Mouse (Mus musculus) kidney, postnatal 4 days (tissue): ENCODE results near the gene Wasl.
A peak's percentile ranks its signal among the peaks of the same experiment; 100 is the strongest.

Experiments
- DNase-seq, 2 experiments: peaks; one replicate each; pipeline ENCODE4 v3.0.0; 2021; ENCODE audit warnings: mixed read lengths in 2 of 2

The Wasl gene

GRCm38 (mm10) chr6:24601668-24602067, 63.1 kb downstream of the Wasl start:
- no peak for DNase-seq

DNA sequence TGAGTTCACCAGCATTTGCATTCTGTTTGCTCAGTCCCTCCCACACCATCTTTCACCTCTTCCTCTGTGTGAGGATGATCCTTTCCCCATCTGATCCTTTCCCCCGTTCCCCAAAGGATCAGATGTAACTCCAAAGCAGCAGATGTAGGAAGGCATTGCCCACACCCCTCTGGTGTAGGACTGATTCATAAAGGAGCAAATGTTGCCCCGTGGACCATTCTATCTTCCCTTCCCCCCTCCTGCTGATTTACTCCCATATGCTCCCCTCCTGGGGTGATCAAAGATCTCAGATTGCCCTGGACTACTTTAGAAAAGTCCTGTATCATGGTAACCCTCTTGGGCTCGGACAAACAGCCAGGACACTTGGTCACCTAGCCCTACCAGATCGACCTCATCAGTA, 64.1 kb downstream of the Wasl start:
- no peak for DNase-seq

DNA sequence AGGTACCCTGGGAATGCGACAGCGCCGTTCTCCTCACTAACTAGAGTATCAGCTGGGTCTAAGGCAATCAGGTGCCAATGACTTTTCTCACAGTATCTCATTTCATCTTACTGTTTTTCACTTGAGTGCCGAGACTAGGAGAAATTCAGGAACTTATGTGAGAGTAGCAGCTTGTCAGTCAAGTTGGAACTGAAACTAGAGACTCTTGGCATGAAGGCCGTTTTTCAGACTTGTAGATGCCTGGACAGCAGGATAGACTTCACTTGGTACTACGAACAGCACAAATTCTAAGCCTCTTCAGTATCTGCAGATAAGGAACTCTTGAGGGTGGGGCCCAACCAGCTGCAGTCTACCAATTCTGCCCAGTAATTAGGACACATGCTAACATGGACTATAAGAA, 64.7 kb downstream of the Wasl start:
- DNase-seq, result no peak

DNA sequence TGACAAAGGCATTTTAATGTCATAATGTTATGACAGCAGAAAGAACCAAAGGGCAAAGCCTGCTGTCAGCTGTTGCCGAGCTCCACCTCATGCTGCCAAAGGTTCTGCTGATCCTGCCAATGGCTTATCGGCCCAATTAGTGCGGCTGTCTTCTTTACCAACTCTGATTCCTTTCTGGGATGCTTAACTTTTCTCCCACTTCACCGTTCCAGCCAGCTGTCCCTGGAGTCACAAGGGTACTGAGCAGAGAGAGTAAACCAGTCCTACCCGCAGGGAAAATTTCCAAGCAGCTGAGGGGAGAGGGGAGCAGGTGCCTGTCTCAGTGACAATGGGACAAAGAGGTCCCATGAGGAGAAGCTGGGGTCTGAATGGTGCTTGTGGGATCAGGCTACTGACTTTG, 65.2 kb downstream of the Wasl start:
- no peak for DNase-seq

DNA sequence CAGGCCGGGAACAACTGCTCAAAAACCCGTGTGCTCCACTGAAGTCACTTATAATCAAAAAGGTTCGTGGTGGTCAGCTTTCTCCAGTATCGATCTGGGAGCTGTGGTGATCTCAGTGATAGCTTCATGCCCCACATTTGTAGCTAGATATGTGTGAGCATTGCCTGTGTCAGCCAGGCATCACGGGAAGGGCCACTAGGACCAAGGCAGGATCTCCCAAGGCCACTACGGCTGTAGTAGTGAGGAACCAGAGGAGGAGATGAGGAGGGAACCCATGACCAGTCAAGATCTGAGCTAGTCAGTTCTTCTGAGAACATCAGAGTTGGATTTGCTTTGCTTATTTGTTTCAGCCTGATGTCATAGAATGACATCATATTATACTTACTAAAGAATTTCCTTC, 65.6 kb downstream of the Wasl start:
- no peak for DNase-seq

DNA sequence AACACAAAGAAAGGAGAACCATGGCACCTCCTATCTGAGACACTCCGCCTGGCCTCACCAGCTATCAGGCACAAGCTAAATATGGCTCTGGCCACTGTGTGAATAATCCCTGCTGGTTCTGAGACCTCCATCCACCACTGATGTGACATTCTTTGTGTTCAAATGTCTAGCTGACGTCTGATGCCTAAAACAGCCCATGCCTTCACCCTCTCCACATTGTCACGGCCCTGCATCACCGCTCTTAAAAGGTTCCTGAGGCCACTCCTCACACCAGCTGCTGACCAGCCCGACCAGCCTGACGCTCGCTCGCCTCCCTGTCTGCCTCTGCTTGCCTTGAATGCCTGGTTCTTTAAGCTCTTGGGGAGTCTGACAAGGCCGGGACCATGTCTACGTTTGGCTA, 67.3 kb downstream of the Wasl start, which contains the start of gene Lmod2:
Gene Lmod2 (plus strand): TSS at position 263 of the 400 bp plus-strand sequence.
- no peak for DNase-seq

GRCm38 (mm10) chr6:24591525-24592218, 73.1 kb downstream of the Wasl start:
- DNase-seq, result no peak

DNA sequence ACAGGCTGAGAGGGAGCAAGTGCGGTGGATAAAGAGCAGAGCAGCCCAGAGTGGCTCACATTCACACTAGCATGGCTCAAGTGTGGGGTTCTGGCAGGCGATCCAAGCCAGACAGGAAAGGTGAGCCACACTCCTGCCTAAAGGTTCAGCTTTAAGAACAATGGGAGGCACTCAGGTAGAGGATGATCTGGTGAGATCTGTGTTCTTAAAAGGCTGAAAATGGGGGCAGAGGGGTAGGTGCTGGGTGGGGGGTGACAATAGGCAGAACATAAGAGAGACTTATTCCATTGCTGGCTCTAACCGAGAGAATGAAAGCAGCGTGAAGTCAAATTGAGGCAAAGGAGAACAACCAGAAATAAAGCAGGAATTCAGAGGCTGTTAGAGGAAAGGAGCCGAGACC, 74.5 kb downstream of the Wasl start:
- no peak for DNase-seq

- peak; percentile 61 to 68 for DNase-seq
Measured at GRCm38 (mm10) chr6:24586885-24587284, 77.9 kb downstream of the Wasl start.

DNA sequence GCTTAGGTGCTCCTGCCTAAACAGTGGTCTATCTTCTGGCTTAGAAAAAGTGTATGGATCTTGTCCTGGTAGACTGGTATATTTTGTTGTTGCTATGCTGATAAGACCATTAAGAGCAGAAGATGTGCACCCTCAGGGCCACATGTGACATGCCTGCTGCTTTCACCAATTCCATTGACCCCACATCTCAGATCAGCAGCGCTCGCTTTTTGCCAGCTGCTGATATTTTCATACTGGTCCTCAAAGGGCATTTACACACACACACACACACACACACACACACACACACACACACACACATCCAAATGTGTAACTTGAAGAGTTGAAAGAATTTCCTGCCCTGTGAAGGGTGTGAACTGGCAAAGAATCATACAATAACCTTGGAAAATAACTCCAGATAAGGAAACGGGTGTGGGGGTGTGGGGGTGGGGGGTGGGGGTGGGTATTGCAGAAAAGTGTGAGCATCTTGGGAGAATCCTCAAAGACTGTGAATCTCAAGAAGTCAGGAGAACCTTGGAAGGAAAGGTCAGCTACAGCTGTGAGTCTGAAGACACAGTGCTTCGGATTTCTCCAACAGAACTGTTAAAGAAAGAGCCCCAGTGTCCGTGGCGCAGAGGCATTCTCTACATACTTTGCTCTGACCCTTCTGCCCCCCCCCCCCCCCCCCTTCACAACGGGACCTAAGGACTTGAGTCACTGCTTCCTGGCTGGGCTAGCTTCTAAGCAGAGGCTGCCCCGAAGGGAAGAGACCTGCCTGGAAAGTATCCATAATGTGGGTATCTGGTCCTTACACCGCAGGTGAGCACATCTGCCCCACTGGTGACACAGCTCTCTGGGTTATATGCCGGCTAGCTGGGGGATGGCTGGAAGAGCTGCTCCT, 79.1 kb downstream of the Wasl start:
- DNase-seq, result peak; percentile 19 to 46

- DNase-seq, result no peak
Measured at GRCm38 (mm10) chr6:24583456-24583855, 81.4 kb downstream of the Wasl start.

- no peak for DNase-seq
Measured at GRCm38 (mm10) chr6:24573319-24573718, 91.5 kb downstream of the Wasl start.

DNA sequence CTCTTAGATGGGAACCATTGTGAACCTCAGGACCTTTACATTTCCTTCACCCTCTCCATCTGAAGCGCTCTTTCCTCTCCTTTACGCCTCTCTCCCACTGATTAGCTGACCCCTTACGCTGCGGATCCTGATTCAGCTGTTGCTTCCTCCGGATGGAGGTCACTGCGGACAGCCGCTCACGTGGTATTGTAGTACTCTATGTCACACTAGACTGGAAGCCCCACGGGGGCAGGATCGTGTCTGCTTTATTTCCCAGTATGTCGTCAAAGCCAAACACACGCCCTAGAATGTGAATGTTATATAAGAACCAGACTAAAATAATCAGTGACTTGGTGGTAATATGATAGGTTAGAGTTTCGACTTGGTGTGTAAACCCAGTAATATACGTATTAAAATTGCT, 92.4 kb downstream of the Wasl start:
- no peak for DNase-seq

DNA sequence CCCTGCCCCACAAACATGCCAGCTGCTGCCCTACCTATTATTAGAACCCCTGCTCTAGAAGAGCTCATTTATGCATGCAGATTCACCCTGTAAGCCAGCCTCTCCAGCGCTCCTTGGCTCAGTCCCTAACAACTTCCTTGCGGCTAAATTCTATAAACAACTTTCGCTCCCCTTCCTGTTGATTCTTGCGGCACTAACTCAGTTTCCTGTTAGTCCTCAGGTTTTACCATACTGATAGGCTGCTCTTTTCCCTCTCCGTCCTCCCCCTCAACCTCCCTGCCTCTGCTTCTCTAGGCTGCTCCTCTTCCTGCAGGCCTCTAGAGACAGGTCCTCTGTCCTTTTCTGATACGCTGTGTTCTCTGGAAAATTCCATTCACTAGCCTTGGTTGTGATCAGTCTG, 93.7 kb downstream of the Wasl start:
- no peak for DNase-seq

- no peak for DNase-seq
Measured at GRCm38 (mm10) chr6:24570278-24570677, 94.5 kb downstream of the Wasl start.

DNA sequence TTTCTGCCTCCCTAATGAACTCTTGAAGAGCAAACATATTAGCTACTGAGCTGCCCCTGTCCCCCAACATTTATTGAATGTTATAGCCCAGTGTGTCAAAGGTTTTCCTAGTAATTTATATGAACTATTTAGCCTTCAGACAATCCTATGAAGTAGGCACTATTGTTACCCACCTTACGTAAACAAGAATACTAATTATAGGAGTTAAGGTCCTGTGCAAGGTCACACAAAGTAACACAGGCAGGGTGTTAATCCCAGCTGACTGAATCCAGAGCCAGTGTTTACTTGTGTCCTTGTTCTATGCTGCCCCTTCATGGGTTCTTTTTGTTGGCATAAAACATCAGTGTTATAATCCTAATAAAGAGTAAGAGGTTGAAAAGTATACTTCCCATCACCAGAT, 95.1 kb downstream of the Wasl start:
- no peak for DNase-seq

DNA sequence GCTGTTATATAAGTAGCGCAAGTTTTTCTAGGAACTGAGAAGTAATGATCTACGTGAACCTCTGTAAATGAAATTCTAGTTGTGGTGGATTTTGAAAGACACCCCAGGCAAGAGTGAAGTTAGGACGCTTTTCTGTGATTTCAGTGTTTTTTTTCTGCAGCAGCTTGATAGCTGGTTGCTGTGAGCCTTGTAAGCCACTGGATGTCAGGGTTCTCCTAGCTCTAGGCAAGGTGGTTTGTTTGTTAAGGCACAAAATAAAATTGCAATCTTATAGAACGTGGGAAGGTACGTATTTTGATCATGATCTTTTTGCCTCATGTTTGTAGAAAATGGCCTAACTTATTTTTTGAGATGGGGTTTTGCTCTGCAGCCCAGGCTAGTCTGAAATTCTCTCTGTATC, 95.8 kb downstream of the Wasl start:
- no peak for DNase-seq

DNA sequence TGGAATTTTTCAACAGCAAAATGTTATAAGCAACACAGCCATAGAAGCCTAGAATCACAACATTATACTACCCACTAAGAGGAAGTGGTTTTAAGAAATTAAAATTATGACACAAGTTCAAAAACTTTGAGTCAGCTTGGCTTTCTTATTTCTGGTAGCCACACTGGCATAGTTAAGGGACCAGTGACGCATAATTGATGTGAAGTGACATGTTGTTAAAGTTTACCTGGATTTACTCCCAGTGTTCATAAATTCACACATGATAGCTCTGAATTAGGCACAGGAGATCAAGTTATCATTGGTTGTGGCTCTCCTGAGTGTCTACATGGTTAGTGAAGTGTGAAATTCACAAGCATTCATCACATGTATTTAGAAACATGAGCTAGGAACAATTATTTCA, 99.9 kb downstream of the Wasl start:
- DNase-seq, result no peak

- DNase-seq, result peak in 1 of 2 experiments; percentile 27
Measured at GRCm38 (mm10) chr6:24564081-24564480, 100.7 kb downstream of the Wasl start.
